Mouse (Mus musculus) spleen, adult 2 months (tissue): ENCODE data around the gene Necap1.

ENCODE experiments used
- CTCF ChIP-seq: fragments of 200-500 bp; IDR thresholded peaks from 2 replicates; pipeline ENCODE4 v1.5.1; 2011; ENCODE audit warnings: mild to moderate bottlenecking, inconsistent platforms; ENCODE audit not compliant: insufficient read depth, insufficient read length, insufficient replicate concordance; ENCODE audit errors: extremely low read depth
- POLR2A ChIP-seq: fragments of 200-500 bp; IDR thresholded peaks from 2 replicates; pipeline ENCODE4 v1.6.1; 2011; ENCODE audit warnings: low read depth, low read length, inconsistent platforms

DNA sequence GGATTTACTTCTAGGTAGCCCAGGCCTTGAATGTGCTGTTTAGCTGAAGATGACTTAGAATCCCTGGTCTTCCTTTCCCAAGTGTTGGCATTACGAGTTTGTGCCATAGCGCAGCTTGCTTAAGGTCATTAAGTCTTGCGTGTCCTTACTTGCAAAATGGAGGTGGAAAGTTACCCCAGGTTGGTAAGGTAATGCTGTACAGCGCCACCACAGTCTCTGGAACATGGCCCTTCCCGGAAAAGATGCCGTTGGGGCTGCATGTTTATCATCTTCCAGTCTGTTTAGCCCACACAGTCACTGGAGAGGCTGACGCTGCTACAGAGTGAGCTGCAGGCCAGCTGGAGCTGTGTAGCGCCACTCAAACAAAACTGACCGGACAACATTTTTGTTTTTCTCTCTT lies 9.3 kb downstream of the Necap1 start:
- no peak for TF ChIP-seq CTCF
- TF ChIP-seq POLR2A, result no peak
